Mouse (Mus musculus): ENCODE data around the gene Gps2. TPM values are rescaled to one million over a fixed set of nuclear protein-coding genes. Genes with fewer than 3 reads are reported as not detected.
A peak's percentile ranks its signal among the peaks of the same experiment; 100 is the strongest.

Gps2 gene
- polyA plus RNA-seq, 1 experiment = 69.2 TPM

DNA sequence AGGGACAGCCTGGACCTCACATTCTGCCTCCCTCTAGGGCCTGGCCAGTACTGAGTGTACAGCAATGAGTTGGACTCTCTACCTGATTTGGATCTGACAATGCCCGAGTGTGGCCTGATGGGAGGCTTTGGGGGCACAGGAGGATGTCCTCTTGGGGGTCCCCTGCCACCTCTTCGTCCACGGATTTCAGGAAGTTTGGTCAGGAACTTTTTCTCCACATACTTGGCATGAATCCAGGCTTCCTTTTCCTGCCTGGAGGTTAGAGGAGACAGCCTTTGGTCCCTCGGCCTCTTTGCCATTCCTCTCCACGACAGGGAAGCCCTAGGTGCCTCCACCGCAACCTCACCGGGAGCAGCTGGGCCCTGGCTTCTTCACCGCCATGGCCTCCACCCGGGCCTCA, 29.4 kb upstream of the Gps2 start:
- 51% methylated on average over 9 of the region's 9 CpGs for WGBS
- no peak for DNase-seq (ENCODE audit: low read depth, low spot score)

GRCm38 (mm10) chr11:69884663-69885062, 29.0 kb upstream of the Gps2 start:
- DNase-seq (ENCODE audit: low read depth, low spot score) = no peak
- WGBS = 76% methylated on average over 8 of the region's 8 CpGs

DNA sequence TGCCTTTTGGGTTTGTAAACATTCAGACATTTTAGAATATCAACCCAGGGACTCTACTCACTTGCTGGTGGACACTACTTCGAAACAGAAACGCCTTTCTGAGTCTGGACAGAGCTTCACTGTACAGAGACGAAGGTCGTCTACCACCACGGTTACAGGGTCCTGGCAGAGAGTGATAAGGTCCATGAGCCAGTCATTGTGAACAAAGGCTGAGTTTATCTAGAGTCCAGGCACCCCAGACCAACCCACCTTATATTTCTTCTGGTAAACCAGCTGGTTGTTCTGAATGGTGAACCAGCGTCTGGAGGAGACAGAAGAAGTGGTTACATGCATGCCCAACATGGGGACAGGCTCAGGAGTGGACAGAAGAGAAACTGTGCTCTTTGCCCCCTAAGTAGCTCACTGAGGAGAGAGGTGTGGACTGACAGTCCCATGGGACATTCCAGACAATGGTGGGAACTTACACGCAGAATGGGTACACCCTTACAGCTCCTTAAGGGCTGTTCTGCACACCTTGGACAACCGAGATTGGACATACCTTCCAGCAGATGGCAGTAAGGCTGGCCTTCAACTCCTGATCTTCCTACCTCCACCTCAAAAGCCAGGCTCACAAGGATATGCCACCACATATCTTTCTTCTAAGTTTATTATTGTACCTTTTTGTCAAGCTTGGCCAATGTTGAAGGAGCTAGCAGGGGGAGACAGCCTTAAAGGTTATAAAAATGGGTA, 26.6 kb upstream of the Gps2 start:
- 59% methylated on average over 8 of the region's 8 CpGs for WGBS

DNA sequence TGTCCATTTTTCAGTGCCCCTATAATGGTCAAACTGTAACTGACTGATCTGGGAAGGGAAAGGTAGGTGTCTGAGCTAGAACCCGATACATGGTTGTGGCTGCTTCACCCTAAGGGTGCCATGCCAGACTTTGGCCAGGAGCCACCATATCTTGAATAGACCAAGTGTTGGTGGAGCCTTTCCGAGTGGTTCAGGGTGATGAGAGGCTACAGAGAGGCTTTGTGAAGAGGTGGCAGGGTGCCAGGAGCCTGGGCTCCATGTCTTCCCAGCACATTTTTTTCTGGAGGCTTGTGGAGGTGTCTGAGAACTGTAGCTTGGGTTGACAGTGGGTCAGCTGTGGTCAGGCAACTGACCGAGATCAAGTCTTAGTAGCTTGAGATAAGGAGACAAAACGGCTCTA, 22.2 kb upstream of the Gps2 start:
- WGBS = 50% methylated on average over 4 of the region's 4 CpGs

More for the DNA sequence above, 26.6 kb upstream of the Gps2 start:
- DNase-seq (ENCODE audit: low read depth, low spot score) = no peak

GRCm38 (mm10) chr11:69894671-69895070, 19.0 kb upstream of the Gps2 start:
- no peak for DNase-seq (ENCODE audit: low read depth, low spot score)
- 71% methylated on average over 5 of the region's 5 CpGs for WGBS

More for the DNA sequence above, 22.2 kb upstream of the Gps2 start:
- DNase-seq (ENCODE audit: low read depth, low spot score) = no peak

DNA sequence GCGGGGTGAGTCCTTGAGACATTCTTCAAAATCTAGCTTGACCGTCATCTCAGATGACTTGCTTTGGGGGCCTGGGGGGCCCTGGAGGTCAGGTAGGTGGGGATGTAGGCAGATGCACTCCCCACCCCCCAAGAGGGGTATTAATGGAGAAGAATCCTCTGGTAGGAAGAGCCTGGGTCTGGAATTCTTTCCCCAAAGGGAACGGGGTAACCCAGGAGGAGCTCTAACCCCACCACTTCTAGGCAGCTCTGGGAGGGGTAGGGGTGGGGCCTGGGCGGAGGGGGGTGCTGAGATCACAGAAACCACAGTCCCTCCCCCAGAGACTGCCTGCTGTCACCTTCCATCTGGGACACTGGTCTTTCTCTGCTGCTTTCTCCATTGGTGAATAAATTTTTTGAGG, 18.4 kb upstream of the Gps2 start, which contains the start of gene Acap1:
Gene Acap1, minus strand, starts transcription at position 249 of the 400 bp plus-strand sequence.
- WGBS = 69% methylated on average over 4 of the region's 4 CpGs
- no peak for DNase-seq (ENCODE audit: low read depth, low spot score)

DNA sequence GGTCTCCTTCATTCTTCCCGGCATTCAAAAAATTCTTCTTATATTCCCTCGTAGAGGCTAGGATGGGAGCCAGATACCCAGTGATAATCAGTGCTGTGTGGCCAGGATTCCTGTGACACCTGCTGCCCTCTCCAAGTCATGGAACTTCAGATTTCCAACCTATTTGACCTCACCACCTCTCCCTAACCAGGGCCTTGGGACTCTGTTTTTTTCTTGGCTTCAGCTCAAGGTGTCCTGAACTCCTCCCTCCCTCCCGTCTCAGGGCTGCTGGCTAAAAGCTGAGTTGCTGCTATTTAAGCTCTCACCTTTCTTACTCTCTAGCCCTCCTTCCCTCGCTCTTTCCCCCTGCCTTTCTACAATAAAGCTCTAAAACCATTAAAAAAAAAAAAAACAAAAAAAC, 13.8 kb upstream of the Gps2 start:
- WGBS = 26% methylated on average over 4 of the region's 4 CpGs
- DNase-seq (ENCODE audit: low read depth, low spot score) = no peak

- peak; percentile 98 for DNase-seq (ENCODE audit: low read depth, low spot score)
- WGBS = under 1% methylated on average over 38 of the region's 38 CpGs
Measured at GRCm38 (mm10) chr11:69900471-69901405, 12.9 kb upstream of the Gps2 start, which contains the start of the genes 2810408A11Rik and Neurl4. TSS of gene 2810408A11Rik (minus strand) at chr11:69900987. TSS of gene Neurl4 (plus strand) at chr11:69901072.

GRCm38 (mm10) chr11:69901406-69901846, 12.3 kb upstream of the Gps2 start:
- DNase-seq (ENCODE audit: low read depth, low spot score) = no peak
- under 1% methylated on average over 42 of the region's 42 CpGs for WGBS

DNA sequence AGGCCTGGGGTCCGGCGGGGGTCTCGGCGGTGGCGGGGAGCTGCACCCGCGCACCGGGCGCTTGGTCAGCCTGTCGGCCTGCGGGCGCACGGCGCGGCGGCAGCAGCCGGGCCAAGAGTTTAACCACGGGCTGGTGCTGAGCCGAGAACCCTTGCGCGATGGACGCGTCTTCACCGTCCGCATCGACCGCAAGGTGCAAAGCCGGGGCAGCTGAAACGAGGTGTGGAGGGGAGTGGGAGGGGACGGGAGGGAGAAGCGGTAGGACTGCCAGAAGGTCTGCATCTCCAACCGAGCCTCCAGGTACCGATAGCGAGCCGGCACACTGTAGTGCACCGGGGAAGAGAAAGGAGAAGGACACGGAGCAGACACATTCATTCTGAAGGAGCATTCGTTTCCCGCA, 11.7 kb upstream of the Gps2 start:
- WGBS = under 1% methylated on average over 39 of the region's 39 CpGs
- DNase-seq (ENCODE audit: low read depth, low spot score) = no peak

- no peak for DNase-seq (ENCODE audit: low read depth, low spot score)
- 67% methylated on average over 13 of the region's 13 CpGs for WGBS
Measured at GRCm38 (mm10) chr11:69902972-69903371, 10.7 kb upstream of the Gps2 start.

DNA sequence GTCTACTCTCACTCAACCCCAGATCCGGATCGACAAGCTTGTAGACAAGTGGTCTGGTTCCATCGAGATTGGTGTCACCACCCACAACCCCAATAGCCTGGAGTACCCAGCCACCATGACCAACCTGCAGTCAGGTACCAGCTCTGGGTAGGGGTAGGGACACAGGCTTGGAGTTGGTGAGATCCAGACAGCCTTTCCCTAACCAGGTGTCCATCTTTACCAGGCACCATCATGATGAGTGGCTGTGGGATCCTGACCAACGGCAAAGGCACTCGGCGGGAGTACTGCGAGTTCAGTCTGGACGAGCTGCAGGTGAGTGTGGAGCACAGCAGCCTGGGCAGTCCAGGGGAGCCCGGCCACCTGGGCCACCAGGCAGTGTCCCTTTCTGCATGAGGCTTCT, 9.4 kb upstream of the Gps2 start:
- WGBS = 94% methylated on average over 9 of the region's 9 CpGs
- no peak for DNase-seq (ENCODE audit: low read depth, low spot score)

- WGBS = 90% methylated on average over 11 of the region's 11 CpGs
- no peak for DNase-seq (ENCODE audit: low read depth, low spot score)
Measured at GRCm38 (mm10) chr11:69908645-69909044, 5.0 kb upstream of the Gps2 start.

- 92% methylated on average over 5 of the region's 5 CpGs for WGBS
- DNase-seq (ENCODE audit: low read depth, low spot score) = no peak
Measured at GRCm38 (mm10) chr11:69909174-69909573, 4.5 kb upstream of the Gps2 start.

DNA sequence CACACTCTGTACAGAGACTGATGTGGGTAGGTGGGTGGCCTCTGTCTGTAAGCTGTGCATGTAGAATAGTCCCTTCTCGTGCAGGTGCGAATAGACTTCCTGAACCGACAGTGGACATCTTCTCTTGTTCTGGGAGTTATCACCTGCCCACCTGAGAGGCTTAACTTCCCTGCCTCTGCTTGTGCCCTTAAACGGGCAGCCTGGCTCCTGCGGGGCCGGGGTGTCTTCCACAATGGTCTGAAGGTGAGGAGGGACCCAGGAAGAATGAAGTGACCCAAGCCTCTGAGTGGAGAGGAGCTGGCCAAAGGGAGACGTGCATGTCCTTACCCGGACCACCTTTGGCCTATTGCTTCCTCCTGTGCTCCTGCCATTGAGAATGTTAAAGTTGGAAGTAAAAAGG, 3.5 kb upstream of the Gps2 start:
- 93% methylated on average over 8 of the region's 8 CpGs for WGBS

GRCm38 (mm10) chr11:69910781-69911560, 2.7 kb upstream of the Gps2 start:
- 89% methylated on average over 17 of the region's 17 CpGs for WGBS
- DNase-seq (ENCODE audit: low read depth, low spot score) = no peak

More for the DNA sequence above, 3.5 kb upstream of the Gps2 start:
- DNase-seq (ENCODE audit: low read depth, low spot score) = no peak

GRCm38 (mm10) chr11:69911701-69912100, 2.0 kb upstream of the Gps2 start:
- WGBS = 87% methylated on average over 6 of the region's 6 CpGs
- no peak for DNase-seq (ENCODE audit: low read depth, low spot score)

DNA sequence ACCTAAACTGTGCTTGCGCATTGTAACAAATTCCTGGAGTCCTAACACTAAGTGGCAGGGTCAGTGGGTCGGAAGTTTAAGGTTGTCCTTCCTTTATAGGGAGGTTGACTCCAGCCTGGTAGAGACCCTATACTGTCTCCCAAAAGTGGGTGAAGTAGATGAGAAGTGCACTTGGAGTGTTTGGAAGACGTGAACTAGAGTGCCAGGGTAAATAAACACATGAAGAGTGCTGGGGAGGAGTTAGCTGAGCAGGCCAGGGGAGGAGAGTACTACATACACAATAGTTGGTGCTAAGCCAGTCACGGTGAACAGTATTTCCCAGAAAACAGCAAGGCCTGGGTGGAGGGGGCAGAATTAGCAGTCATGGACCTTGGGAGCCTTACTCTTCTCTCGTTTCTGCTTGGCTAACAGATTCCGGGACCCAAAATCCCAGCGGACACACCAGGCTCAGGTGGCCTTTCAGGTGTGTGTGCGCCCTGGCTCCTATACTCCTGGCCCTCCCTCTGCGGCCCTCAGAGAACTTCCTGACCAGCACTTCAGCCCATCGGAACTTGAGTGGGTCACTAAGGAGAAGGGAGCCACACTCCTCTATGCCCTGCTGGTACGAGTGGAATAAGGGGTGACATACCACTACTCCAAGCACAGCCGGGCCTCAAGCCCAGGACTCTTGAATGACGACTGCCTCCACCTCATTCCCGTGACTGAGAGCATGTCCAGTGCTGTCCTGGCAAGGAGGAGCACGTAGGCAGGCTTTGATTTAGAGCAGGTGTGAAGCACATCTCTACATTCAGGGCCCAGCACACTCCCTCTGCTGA, 765 bp upstream of the Gps2 start:
- 70% methylated on average over 15 of the region's 15 CpGs for WGBS
- no peak for DNase-seq (ENCODE audit: low read depth, low spot score)

DNA sequence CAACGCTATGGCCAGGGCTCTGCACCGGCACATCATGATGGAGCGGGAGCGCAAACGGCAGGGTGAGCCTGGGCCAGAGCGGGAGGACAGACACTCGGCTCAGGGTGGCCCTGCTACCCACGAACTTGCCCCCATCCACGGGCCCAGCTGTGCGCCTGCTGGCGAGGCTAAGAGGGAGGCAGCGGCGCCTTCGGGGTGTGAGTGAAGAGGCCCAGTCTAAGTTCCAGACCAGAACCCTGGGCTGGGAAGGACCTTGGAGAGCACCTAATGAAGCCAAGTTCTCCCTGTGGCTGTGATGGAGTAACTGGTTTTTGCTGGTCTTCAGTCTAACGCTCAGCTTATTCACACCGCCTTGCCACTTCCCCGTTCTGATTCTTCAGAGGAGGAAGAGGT, 680 bp downstream of the Gps2 start:
- DNase-seq (ENCODE audit: low read depth, low spot score) = no peak
- WGBS = 1% methylated on average over 17 of the region's 17 CpGs

Data from large intestine, adult 2 months (tissue).